Mouse (Mus musculus): ENCODE results near the gene Slc35f2. TPM values are rescaled to one million over a fixed set of nuclear protein-coding genes. Genes with fewer than 3 reads are reported as not detected.

Slc35f2 gene
- polyA plus RNA-seq, 1 experiment from 2014 or later, result 2.1 TPM

DNA sequence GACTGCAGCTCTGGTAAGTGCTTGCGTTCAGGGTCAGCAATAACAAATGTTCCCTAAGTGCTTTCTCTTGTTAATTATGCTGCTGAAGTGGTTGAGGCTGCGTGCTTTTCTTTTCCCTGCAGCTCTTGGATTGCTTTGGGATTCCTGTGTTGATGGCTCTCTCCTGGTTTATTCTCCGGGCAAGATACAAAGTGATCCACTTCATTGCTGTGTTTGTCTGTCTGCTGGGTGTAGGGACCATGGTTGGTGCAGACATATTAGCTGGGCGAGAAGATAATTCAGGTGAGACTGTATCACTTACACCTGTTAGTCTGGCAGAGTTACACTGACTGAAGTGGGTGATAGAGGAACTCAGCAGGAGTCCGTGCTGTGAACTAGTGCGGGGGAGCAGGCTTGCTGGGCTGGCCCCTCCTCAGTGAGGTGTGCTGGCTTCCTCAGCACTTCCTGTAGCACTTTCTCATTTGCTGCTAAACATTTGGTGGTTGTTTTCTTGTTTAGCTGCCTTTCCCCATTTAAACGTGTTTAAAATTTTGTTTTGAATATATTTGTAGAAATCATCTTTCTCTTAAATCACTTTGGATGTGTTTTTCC lies 35.3 kb downstream of the Slc35f2 start:
- DNase-seq (ENCODE audit: low spot score), result no peak
- no peak overlapping the region for H3K27ac ChIP-seq (ENCODE audit: low read depth, low read length)
- WGBS, result 29% methylated on average over 7 of the region's 7 CpGs
- H3K4me3 ChIP-seq (ENCODE audit: low read depth, low read length), result no peak overlapping the region
- H3K4me2 ChIP-seq (replicated peaks; ENCODE audit: low read depth, low read length), result no peak overlapping the region
- no peak for ATAC-seq (ENCODE audit: low FRiP score)
- H3K27me3 ChIP-seq (ENCODE audit: control insufficient read depth, insufficient read depth, low read length), result no peaks in the 10 kb centered on the region
- no peak overlapping the region for H3K9ac ChIP-seq (ENCODE audit: low read depth, low read length)
- H3K36me3 ChIP-seq (ENCODE audit: control insufficient read depth, insufficient read depth, low read length), result no peaks in the 10 kb centered on the region
- no peaks in the 10 kb centered on the region for H3K4me1 ChIP-seq (replicated peaks; ENCODE audit: control insufficient read depth, insufficient read depth, low read length)
- no peaks in the 10 kb centered on the region for H3K9me3 ChIP-seq (ENCODE audit: control insufficient read depth, low read length)

DNA sequence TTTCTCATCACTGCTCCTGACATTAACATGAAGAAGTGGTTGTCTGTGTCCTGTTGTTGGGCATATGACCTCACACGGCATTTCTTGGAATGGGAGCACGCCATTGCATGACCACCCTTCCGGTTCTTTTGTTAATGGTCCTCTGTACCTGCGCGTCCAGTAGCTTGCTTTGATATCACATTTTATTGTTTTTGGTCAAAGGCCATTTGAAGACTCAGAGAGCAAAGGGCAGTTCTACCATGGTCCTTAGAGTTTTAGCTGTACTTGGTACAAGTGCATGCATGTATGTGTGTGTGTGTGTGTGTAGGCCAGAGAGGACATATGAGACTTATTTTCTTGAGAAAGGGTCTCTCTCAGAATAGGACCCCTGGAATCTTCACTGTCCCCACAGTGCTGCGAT lies 42.1 kb downstream of the Slc35f2 start:
- H3K27ac ChIP-seq (ENCODE audit: low read depth, low read length), result no peak overlapping the region
- H3K9ac ChIP-seq (ENCODE audit: low read depth, low read length), result no peak overlapping the region
- no peak overlapping the region for H3K4me3 ChIP-seq (ENCODE audit: low read depth, low read length)
- 94% methylated on average over 6 of the region's 6 CpGs for WGBS
- H3K9me3 ChIP-seq (ENCODE audit: control insufficient read depth, low read length), result no peaks in the 10 kb centered on the region
- H3K27me3 ChIP-seq (ENCODE audit: control insufficient read depth, insufficient read depth, low read length), result no peaks in the 10 kb centered on the region
- ATAC-seq (ENCODE audit: low FRiP score), result no peak
- no peak overlapping the region for H3K4me2 ChIP-seq (replicated peaks; ENCODE audit: low read depth, low read length)
- H3K4me1 ChIP-seq (replicated peaks; ENCODE audit: control insufficient read depth, insufficient read depth, low read length), result no peaks in the 10 kb centered on the region
- no peak for DNase-seq (ENCODE audit: low spot score)
- no peaks in the 10 kb centered on the region for H3K36me3 ChIP-seq (ENCODE audit: control insufficient read depth, insufficient read depth, low read length)

DNA sequence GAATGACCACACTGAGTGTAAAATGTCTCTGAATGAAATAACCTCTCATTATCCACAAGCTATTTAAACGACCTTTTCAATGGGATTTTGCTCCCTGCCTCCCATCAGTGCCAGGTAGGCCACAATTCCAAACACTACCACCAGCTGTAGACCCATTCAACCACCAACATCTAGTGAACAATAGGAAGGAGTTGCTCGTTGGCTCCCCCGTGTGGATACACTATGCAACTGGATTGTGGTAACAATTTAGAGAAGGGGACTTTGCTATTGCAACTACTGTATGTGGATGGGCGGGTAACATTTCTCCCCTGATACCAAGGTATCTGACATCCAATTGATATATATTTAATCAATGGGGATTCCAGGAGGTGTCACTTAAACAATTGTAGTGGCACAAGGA lies 47.4 kb downstream of the Slc35f2 start:
- no peak overlapping the region for H3K4me2 ChIP-seq (replicated peaks; ENCODE audit: low read depth, low read length)
- H3K27ac ChIP-seq (ENCODE audit: low read depth, low read length), result no peak overlapping the region
- H3K36me3 ChIP-seq (ENCODE audit: control insufficient read depth, insufficient read depth, low read length), result no peaks in the 10 kb centered on the region
- H3K4me3 ChIP-seq (ENCODE audit: low read depth, low read length), result no peak overlapping the region
- no peaks in the 10 kb centered on the region for H3K4me1 ChIP-seq (replicated peaks; ENCODE audit: control insufficient read depth, insufficient read depth, low read length)
- ATAC-seq (ENCODE audit: low FRiP score) (no peak), DNase-seq (ENCODE audit: low spot score) (peak; percentile 66)
- H3K27me3 ChIP-seq (ENCODE audit: control insufficient read depth, insufficient read depth, low read length), result no peaks in the 10 kb centered on the region
- H3K9ac ChIP-seq (ENCODE audit: low read depth, low read length), result no peak overlapping the region
- 39% methylated on average over 4 of the region's 4 CpGs for WGBS
- H3K9me3 ChIP-seq (ENCODE audit: control insufficient read depth, low read length), result no peaks in the 10 kb centered on the region

DNA sequence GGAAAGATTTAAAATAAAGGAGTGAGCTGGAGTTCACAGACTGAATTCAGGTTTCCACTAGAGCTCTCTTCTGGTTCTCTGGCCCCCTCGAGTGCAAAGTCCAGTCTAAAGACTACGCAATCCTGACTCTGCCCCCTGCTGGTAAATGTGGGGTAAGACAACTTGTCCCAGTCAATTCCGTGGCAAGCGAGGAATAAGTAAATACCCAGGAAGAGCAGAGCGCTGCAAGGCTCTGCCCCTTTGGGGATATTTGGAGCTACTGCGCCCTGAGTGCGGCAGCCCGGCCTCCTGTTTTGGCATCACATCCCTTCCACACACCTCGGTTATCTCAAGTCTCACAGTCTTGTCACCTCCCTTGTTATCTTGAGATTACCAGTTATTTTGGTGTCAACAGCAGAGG lies 54.0 kb downstream of the Slc35f2 start:
- H3K27me3 ChIP-seq (ENCODE audit: control insufficient read depth, insufficient read depth, low read length), result no peaks in the 10 kb centered on the region
- WGBS, result 9% methylated on average over 9 of the region's 9 CpGs
- H3K4me3 ChIP-seq (ENCODE audit: low read depth, low read length), result no peak overlapping the region
- peak; percentile 78 for DNase-seq (ENCODE audit: low spot score)
- H3K4me1 ChIP-seq (replicated peaks; ENCODE audit: control insufficient read depth, insufficient read depth, low read length), result no peaks in the 10 kb centered on the region
- H3K27ac ChIP-seq (ENCODE audit: low read depth, low read length), result no peak overlapping the region
- no peak for ATAC-seq (ENCODE audit: low FRiP score)
- no peaks in the 10 kb centered on the region for H3K9me3 ChIP-seq (ENCODE audit: control insufficient read depth, low read length)
- no peak overlapping the region for H3K9ac ChIP-seq (ENCODE audit: low read depth, low read length)
- H3K36me3 ChIP-seq (ENCODE audit: control insufficient read depth, insufficient read depth, low read length), result no peaks in the 10 kb centered on the region
- no peak overlapping the region for H3K4me2 ChIP-seq (replicated peaks; ENCODE audit: low read depth, low read length)

DNA sequence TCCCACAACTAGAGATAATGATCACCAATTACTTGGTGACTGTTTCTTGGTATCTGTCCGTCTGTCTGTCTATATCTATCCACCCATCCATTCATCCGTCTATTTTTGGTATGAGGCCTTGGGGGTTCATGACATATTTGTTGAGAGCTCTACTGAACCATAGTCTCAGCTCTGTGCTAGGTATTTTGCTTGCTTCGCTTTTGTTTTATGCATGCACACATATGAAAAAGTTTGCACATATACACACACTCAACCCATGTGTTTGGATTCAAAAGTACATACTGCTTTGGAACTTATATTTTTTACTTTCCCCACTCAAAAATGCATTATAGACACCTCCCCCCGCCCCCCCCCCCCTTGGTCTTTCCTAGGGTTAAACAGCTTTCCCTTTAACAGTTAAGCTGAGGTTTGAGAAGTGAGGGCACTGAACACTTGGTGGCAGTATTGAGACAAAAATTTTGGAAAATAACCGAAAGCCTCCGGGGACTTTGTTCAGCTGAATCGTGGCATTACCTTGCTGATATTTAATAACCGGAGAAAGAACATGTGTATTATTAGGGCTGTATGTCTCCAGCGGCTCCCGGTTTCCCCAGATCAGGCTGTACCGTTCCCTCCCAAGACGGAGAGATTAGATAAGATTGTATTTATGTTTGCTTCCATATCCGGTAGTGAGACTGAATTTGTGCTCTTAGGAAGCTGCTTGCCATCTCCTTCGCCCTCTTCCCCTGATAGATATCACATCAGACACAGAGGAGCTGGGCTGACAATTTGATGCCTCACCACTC lies 57.9 kb downstream of the Slc35f2 start:
- H3K27me3 ChIP-seq (ENCODE audit: control insufficient read depth, insufficient read depth, low read length), result no peaks in the 10 kb centered on the region
- peak overlapping the region; percentile 50 for H3K4me2 ChIP-seq (replicated peaks; ENCODE audit: low read depth, low read length)
- H3K9ac ChIP-seq (ENCODE audit: low read depth, low read length), result peak overlapping the region; percentile 48; the same call in 1 of the 2 replicates
- no peaks in the 10 kb centered on the region for H3K4me1 ChIP-seq (replicated peaks; ENCODE audit: control insufficient read depth, insufficient read depth, low read length)
- 25% methylated on average over 14 of the region's 14 CpGs for WGBS
- peak; percentile 35; the same call in 1 of the 2 replicates for ATAC-seq (ENCODE audit: low FRiP score)
- no peak overlapping the region for H3K27ac ChIP-seq (ENCODE audit: low read depth, low read length)
- H3K36me3 ChIP-seq (ENCODE audit: control insufficient read depth, insufficient read depth, low read length), result no peaks in the 10 kb centered on the region
- DNase-seq (ENCODE audit: low spot score), result peak; percentile 79
- no peaks in the 10 kb centered on the region for H3K9me3 ChIP-seq (ENCODE audit: control insufficient read depth, low read length)
- peak overlapping the region; percentile 34 for H3K4me3 ChIP-seq (ENCODE audit: low read depth, low read length)

- no peak for DNase-seq (ENCODE audit: low spot score)
- H3K4me3 ChIP-seq (ENCODE audit: low read depth, low read length), result peak overlapping the region; percentile 34
- H3K4me2 ChIP-seq (replicated peaks; ENCODE audit: low read depth, low read length), result peak overlapping the region; percentile 50
- H3K4me1 ChIP-seq (replicated peaks; ENCODE audit: control insufficient read depth, insufficient read depth, low read length), result no peaks in the 10 kb centered on the region
- no peaks in the 10 kb centered on the region for H3K27me3 ChIP-seq (ENCODE audit: control insufficient read depth, insufficient read depth, low read length)
- H3K9me3 ChIP-seq (ENCODE audit: control insufficient read depth, low read length), result no peaks in the 10 kb centered on the region
- ATAC-seq (ENCODE audit: low FRiP score), result peak; percentile 30; the same call in 1 of the 2 replicates
- peak overlapping the region; percentile 48; the same call in 1 of the 2 replicates for H3K9ac ChIP-seq (ENCODE audit: low read depth, low read length)
- no peak overlapping the region for H3K27ac ChIP-seq (ENCODE audit: low read depth, low read length)
- 46% methylated on average over 2 of the region's 2 CpGs for WGBS
- no peaks in the 10 kb centered on the region for H3K36me3 ChIP-seq (ENCODE audit: control insufficient read depth, insufficient read depth, low read length)
These were observed 58.5 kb downstream of the Slc35f2 start for GRCm38 (mm10) chr9:53829866-53830209.

GRCm38 (mm10) chr9:53835039-53835438 lies 63.7 kb downstream of the Slc35f2 start:
- 64% methylated on average over 3 of the region's 3 CpGs for WGBS
- H3K4me1 ChIP-seq (replicated peaks; ENCODE audit: control insufficient read depth, insufficient read depth, low read length), result no peaks in the 10 kb centered on the region
- no peaks in the 10 kb centered on the region for H3K36me3 ChIP-seq (ENCODE audit: control insufficient read depth, insufficient read depth, low read length)
- H3K27ac ChIP-seq (ENCODE audit: low read depth, low read length), result no peak overlapping the region
- H3K4me2 ChIP-seq (replicated peaks; ENCODE audit: low read depth, low read length), result no peak overlapping the region
- no peak overlapping the region for H3K9ac ChIP-seq (ENCODE audit: low read depth, low read length)
- no peaks in the 10 kb centered on the region for H3K9me3 ChIP-seq (ENCODE audit: control insufficient read depth, low read length)
- no peak for ATAC-seq (ENCODE audit: low FRiP score)
- no peak overlapping the region for H3K4me3 ChIP-seq (ENCODE audit: low read depth, low read length)
- H3K27me3 ChIP-seq (ENCODE audit: control insufficient read depth, insufficient read depth, low read length), result no peaks in the 10 kb centered on the region
- DNase-seq (ENCODE audit: low spot score), result no peak

- H3K9me3 ChIP-seq (ENCODE audit: control insufficient read depth, low read length), result no peaks in the 10 kb centered on the region
- no peak for ATAC-seq (ENCODE audit: low FRiP score)
- H3K36me3 ChIP-seq (ENCODE audit: control insufficient read depth, insufficient read depth, low read length), result no peaks in the 10 kb centered on the region
- DNase-seq (ENCODE audit: low spot score), result no peak
- H3K9ac ChIP-seq (ENCODE audit: low read depth, low read length), result no peak overlapping the region
- no peaks in the 10 kb centered on the region for H3K4me1 ChIP-seq (replicated peaks; ENCODE audit: control insufficient read depth, insufficient read depth, low read length)
- H3K27me3 ChIP-seq (ENCODE audit: control insufficient read depth, insufficient read depth, low read length), result no peaks in the 10 kb centered on the region
- 63% methylated on average over 4 of the region's 4 CpGs for WGBS
- no peak overlapping the region for H3K4me3 ChIP-seq (ENCODE audit: low read depth, low read length)
- H3K4me2 ChIP-seq (replicated peaks; ENCODE audit: low read depth, low read length), result no peak overlapping the region
- no peak overlapping the region for H3K27ac ChIP-seq (ENCODE audit: low read depth, low read length)
These were observed 64.6 kb downstream of the Slc35f2 start for GRCm38 (mm10) chr9:53835976-53836375.

DNA sequence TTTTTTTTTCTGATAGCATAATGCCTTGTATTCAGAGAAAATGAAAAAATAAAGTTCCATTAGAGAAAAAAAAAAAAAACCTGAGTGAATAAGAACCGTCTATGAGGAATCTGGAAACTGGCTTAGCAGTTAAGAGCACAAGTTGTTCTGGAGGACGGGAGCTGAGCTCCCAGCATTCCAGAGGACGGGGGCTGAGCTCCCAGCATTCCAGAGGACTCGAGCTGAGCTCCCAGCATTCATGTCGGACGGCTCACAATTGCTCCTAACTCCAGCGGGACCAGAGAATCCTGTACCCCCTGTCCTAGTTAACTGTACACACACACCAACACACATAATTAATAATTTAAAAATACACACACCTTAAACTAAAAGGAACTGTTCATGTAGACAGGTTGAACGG lies 67.5 kb downstream of the Slc35f2 start:
- DNase-seq (ENCODE audit: low spot score), result no peak
- Histone ChIP-seq H3K9me3 (ENCODE audit: control insufficient read depth, low read length) (no peaks in the 10 kb centered on the region), H3K27ac (ENCODE audit: low read depth, low read length) (no peak overlapping the region), H3K27me3 (ENCODE audit: control insufficient read depth, insufficient read depth, low read length) (no peaks in the 10 kb centered on the region), H3K4me1 (replicated peaks; ENCODE audit: control insufficient read depth, insufficient read depth, low read length) (no peaks in the 10 kb centered on the region), H3K4me3 (ENCODE audit: low read depth, low read length) (no peak overlapping the region), H3K4me2 (replicated peaks; ENCODE audit: low read depth, low read length) (no peak overlapping the region), H3K9ac (ENCODE audit: low read depth, low read length) (no peak overlapping the region), H3K36me3 (ENCODE audit: control insufficient read depth, insufficient read depth, low read length) (no peaks in the 10 kb centered on the region)
- 84% methylated on average over 8 of the region's 8 CpGs for WGBS
- no peak for ATAC-seq (ENCODE audit: low FRiP score)

Data from hindbrain, embryonic 11.5 days (tissue).